Mouse (Mus musculus): Measurements from ENCODE around the gene Galk1. TPM values are rescaled to one million over a fixed set of nuclear protein-coding genes. Genes with fewer than 3 reads are reported as not detected.
A peak's percentile ranks its signal among the peaks of the same experiment; 100 is the strongest.

The Galk1 gene
- polyA plus RNA-seq, 1 experiment: 110 TPM

- Histone ChIP-seq H3K27me3 (ENCODE audit: control insufficient read depth, insufficient read depth, low read length) (no peaks in the 10 kb centered on the region), H3K4me1 (replicated peaks; ENCODE audit: control insufficient read depth, insufficient read depth, low read length) (peaks cover 14% of the 10 kb centered on the region), H3K4me3 (ENCODE audit: control insufficient read depth, insufficient read depth, low read length) (peak within 1 kb of the TSS; percentile 57), H3K36me3 (ENCODE audit: control insufficient read depth, insufficient read depth, low read length) (no peaks in the 10 kb centered on the region), H3K27ac (ENCODE audit: control insufficient read depth, insufficient read depth, low read length) (no peak within 1 kb of the TSS)
- 9% methylated on average over 57 of the region's 58 CpGs for WGBS
- DNase-seq: peak; percentile 80
- TF ChIP-seq POLR2A (IDR thresholded peaks at IDR 0.05; ENCODE audit: control insufficient read depth, extremely low read depth, insufficient read depth, low read length, poor library complexity) (peak; percentile 46; the same call in 1 of the 2 replicates), CTCF (IDR thresholded peaks at IDR 0.05; ENCODE audit: borderline replicate concordance, control insufficient read depth, extremely low read depth, insufficient read depth, low read length, poor library complexity) (peak; percentile 40; the same call in 1 of the 2 replicates)
Observed at GRCm38 (mm10) chr11:115974309-115975082, 38.0 kb downstream of the Galk1 start, which contains the start of gene Itgb4. Gene Itgb4, plus strand, starts transcription at chr11:115974709.

- peaks cover 20% of the 10 kb centered on the region for H3K4me1 ChIP-seq (replicated peaks; ENCODE audit: control insufficient read depth, insufficient read depth, low read length)
- no peak for DNase-seq
- WGBS: 97% methylated on average over 6 of the region's 6 CpGs
- H3K4me3 ChIP-seq (ENCODE audit: control insufficient read depth, insufficient read depth, low read length): no peak overlapping the region
- no peak for TF ChIP-seq CTCF (IDR thresholded peaks at IDR 0.05; ENCODE audit: borderline replicate concordance, control insufficient read depth, extremely low read depth, insufficient read depth, low read length, poor library complexity)
- no peak for TF ChIP-seq POLR2A (IDR thresholded peaks at IDR 0.05; ENCODE audit: control insufficient read depth, extremely low read depth, insufficient read depth, low read length, poor library complexity)
- 0 out of 2 replicates have a peak, but pooled peaks cover 3% of the 10 kb centered on the region for H3K36me3 ChIP-seq (ENCODE audit: control insufficient read depth, insufficient read depth, low read length)
- no peaks in the 10 kb centered on the region for H3K27me3 ChIP-seq (ENCODE audit: control insufficient read depth, insufficient read depth, low read length)
- H3K27ac ChIP-seq (ENCODE audit: control insufficient read depth, insufficient read depth, low read length): no peak overlapping the region
Observed at GRCm38 (mm10) chr11:115971016-115971415, 41.5 kb downstream of the Galk1 start.

GRCm38 (mm10) chr11:115970006-115970673 is 42.4 kb downstream of the Galk1 start:
- H3K4me3 ChIP-seq (ENCODE audit: control insufficient read depth, insufficient read depth, low read length): no peak overlapping the region
- 91% methylated on average over 15 of the region's 15 CpGs for WGBS
- no peak for DNase-seq
- H3K27me3 ChIP-seq (ENCODE audit: control insufficient read depth, insufficient read depth, low read length): no peaks in the 10 kb centered on the region
- H3K27ac ChIP-seq (ENCODE audit: control insufficient read depth, insufficient read depth, low read length): no peak overlapping the region
- TF ChIP-seq CTCF (IDR thresholded peaks at IDR 0.05; ENCODE audit: borderline replicate concordance, control insufficient read depth, extremely low read depth, insufficient read depth, low read length, poor library complexity): no peak
- no peak for TF ChIP-seq POLR2A (IDR thresholded peaks at IDR 0.05; ENCODE audit: control insufficient read depth, extremely low read depth, insufficient read depth, low read length, poor library complexity)
- H3K36me3 ChIP-seq (ENCODE audit: control insufficient read depth, insufficient read depth, low read length): peaks cover 9% of the 10 kb centered on the region
- peaks cover 14% of the 10 kb centered on the region for H3K4me1 ChIP-seq (replicated peaks; ENCODE audit: control insufficient read depth, insufficient read depth, low read length)

DNA sequence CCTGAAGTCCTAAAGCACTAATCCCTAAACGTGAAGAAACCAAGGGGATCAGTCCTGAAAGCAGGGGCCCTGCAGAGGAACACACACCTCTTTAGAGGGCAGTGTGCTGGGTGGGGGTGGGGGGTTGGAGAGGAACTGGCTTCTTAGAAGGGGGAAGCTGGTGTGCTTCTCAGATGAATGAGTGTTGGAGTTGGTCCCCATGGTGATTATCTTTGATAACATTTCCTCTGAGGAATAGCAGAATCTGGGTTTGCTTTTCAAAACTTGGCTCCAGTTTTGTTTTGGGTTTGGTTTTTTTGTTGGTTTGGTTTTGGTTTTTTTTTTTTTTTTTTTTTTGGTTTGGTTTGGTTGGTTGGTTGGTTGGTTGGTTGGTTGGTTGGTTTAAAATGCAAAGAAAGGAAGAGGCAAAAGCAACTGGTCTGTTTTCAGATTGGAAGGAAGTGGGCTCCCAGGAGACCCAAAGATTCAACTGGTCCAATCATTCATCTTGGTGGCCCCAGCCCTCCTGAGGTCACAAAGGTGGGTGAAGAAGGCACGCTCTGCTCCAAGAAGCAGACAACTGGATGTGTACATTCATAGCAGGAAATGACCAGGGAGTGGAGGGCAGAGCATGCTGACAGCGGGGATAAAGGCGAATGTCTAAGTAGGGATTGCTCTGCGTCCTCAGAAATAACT is 43.7 kb downstream of the Galk1 start:
- 45% methylated on average over 5 of the region's 5 CpGs for WGBS
- Histone ChIP-seq H3K4me1 (replicated peaks; ENCODE audit: control insufficient read depth, insufficient read depth, low read length) (peaks cover 6% of the 10 kb centered on the region), H3K36me3 (ENCODE audit: control insufficient read depth, insufficient read depth, low read length) (peaks cover 20% of the 10 kb centered on the region), H3K27ac (ENCODE audit: control insufficient read depth, insufficient read depth, low read length) (no peak overlapping the region), H3K27me3 (ENCODE audit: control insufficient read depth, insufficient read depth, low read length) (no peaks in the 10 kb centered on the region), H3K4me3 (ENCODE audit: control insufficient read depth, insufficient read depth, low read length) (no peak overlapping the region)
- DNase-seq: no peak
- TF ChIP-seq CTCF (IDR thresholded peaks at IDR 0.05; ENCODE audit: borderline replicate concordance, control insufficient read depth, extremely low read depth, insufficient read depth, low read length, poor library complexity): no peak
- TF ChIP-seq POLR2A (IDR thresholded peaks at IDR 0.05; ENCODE audit: control insufficient read depth, extremely low read depth, insufficient read depth, low read length, poor library complexity): no peak

DNA sequence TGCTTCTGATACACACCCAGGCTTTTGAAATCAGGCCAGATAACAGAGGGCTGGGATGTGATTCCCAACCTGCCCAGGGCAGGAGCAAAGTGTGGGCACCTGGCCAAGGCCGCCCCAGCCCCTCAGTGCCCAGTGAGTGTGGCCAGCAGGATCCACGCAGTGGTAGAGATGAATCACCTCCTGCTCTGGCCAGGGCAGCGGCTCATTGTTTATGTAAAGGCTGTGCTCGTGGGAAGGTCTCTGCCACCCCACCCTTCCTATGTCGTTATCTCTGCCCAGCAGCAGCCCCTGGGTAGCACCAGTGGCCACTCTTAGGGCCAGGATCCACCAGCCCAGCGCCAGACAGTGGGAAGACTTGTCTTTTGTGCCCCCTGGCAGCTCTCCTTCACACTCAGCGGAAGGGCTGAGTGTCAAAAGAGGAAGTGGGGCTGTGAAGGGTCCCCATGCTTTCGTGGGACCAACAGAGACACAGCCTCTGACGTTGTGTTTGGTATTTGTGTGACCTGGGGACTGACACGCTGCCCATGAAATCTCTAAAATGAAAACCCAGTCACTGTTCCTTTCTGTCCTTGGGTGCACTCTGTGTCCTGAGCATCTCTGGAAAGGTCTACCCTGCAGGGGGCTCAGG is 47.4 kb downstream of the Galk1 start:
- 62% methylated on average over 10 of the region's 10 CpGs for WGBS
- Histone ChIP-seq H3K4me3 (ENCODE audit: control insufficient read depth, insufficient read depth, low read length) (no peak overlapping the region), H3K4me1 (replicated peaks; ENCODE audit: control insufficient read depth, insufficient read depth, low read length) (peaks cover 6% of the 10 kb centered on the region), H3K27ac (ENCODE audit: control insufficient read depth, insufficient read depth, low read length) (no peak overlapping the region), H3K27me3 (ENCODE audit: control insufficient read depth, insufficient read depth, low read length) (no peaks in the 10 kb centered on the region), H3K36me3 (ENCODE audit: control insufficient read depth, insufficient read depth, low read length) (peaks cover 53% of the 10 kb centered on the region)
- DNase-seq: no peak
- TF ChIP-seq POLR2A (IDR thresholded peaks at IDR 0.05; ENCODE audit: control insufficient read depth, extremely low read depth, insufficient read depth, low read length, poor library complexity): no peak
- TF ChIP-seq CTCF (IDR thresholded peaks at IDR 0.05; ENCODE audit: borderline replicate concordance, control insufficient read depth, extremely low read depth, insufficient read depth, low read length, poor library complexity): no peak

Measured in thymus, adult 2 months (tissue).